Mouse (Mus musculus) brain, adult 10 weeks (tissue): Measurements from ENCODE around the gene Rad54l. TPM values are rescaled to one million over a fixed set of nuclear protein-coding genes. Genes with fewer than 3 reads are reported as not detected.

ENCODE experiments used
- polyA plus RNA-seq: library from polyadenylated mRNA; stranded (reverse); fragments of 350-450 nt; fragmentation: Illumina TruSeq; extraction: RNeasy Lipid Tissue Mini Kit (QIAGEN cat#74804); gene quantifications from one replicate; pipeline ENCODE4 v1.2.3, GENCODE M21; 2015; ENCODE audit warnings: low read depth, low replicate concordance

Rad54l gene
- 0.70 TPM for polyA plus RNA-seq

DNA sequence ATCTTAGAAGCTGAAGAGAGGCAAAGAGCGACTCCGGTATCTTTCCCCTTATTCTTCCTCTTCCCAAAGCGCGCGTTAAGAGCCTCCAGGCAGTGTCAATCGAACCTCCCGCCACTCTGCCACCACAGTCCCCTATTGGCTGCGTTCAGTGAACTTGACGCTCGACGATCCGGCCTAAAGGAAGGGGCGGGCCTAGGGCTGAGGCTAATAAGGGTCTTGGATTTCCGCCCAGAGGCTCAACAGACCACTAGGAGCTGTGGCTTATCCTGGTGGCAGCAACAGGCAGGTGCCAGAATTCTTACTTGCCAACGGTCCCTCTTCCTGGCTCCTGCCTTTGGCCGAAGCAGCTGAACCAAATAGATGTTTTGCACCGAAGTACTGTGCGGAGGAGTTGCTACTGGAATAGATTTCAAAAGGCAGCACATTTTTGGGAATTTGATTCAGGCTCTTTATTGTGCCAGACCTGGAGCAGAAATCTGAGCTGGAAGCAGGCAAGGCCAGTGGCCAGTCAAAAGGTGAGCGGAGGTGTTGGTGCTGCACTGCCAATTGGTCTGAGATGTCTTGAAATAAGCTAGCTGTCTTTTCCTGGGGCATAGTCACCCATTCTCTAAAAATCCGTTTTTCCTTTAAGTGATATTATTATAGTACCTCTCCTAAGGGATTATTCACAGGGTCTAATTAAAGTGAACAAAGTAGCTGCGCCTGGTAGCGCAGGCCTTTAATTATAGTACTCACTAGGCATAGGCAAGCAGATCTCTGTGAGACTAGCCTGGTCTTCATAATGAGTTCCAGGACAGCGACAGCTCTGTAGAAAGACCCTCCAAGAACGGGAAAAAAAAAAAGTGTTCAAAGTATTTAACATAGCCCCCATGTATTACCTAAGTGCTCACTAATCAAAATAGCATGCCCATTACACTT, at the start of gene Rad54l, which contains the start of gene Pomgnt1:
Rad54l (minus strand) TSS at position 89 of the 918 bp plus-strand sequence.
Pomgnt1 (plus strand) TSS at position 239 of the 918 bp plus-strand sequence.

DNA sequence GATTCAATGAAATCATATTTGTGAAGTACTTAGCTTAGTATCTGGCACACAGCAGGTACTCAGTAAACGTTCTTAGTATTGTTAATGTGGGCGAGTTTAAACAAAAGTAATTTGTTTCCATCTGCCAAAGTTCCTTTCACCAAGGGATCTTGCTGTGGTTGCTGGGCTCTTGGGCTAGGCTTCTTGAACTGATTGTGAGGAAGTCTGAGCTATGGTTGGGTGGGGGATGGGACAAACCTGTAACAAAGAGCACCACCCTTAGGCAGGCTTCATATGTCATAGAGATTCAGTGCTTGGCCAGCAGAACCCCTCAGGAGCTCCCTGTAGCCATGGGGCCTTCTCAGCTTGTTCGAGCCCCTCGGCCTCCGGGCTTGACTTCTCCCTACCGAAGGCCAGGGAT, 49.6 kb upstream of the Rad54l start, which contains the start of the genes 1700042G07Rik and Gm49337:
1700042G07Rik (plus strand) TSS at position 301 of the 400 bp plus-strand sequence.
Gm49337 (plus strand) TSS at position 313 of the 400 bp plus-strand sequence.

GRCm38 (mm10) chr4:116167404-116167803, 43.9 kb upstream of the Rad54l start, which contains the start of gene Tspan1:
Gene Tspan1 (minus strand): TSS chr4:116167601.

DNA sequence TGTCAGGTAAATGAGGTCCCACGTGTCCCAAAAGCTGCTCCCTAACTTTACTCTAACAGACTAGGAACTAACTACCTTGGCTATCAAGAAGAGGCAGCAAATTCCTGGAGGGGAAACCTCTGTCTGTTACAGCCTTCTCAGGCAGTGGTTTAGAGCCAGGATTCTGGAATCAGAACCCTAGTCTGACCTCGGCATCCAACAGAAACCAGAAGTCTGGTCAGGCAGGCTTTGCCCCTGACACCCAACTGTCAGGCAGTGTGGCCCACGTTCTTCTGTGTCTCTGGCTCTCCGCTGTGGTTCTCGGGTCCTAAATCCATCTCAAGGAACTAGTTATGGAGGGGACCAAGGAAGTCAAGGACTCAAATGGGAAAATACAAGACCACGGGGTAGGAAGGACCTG, 27.7 kb upstream of the Rad54l start, which contains the start of gene Lurap1:
Lurap1 (minus strand) TSS at position 101 of the 400 bp plus-strand sequence.

GRCm38 (mm10) chr4:116074861-116075620, 48.4 kb downstream of the Rad54l start, which contains the start of the genes Uqcrh and Lrrc41:
Gene Uqcrh (minus strand): TSS chr4:116075071.
Gene Lrrc41 (plus strand): TSS chr4:116075269.

DNA sequence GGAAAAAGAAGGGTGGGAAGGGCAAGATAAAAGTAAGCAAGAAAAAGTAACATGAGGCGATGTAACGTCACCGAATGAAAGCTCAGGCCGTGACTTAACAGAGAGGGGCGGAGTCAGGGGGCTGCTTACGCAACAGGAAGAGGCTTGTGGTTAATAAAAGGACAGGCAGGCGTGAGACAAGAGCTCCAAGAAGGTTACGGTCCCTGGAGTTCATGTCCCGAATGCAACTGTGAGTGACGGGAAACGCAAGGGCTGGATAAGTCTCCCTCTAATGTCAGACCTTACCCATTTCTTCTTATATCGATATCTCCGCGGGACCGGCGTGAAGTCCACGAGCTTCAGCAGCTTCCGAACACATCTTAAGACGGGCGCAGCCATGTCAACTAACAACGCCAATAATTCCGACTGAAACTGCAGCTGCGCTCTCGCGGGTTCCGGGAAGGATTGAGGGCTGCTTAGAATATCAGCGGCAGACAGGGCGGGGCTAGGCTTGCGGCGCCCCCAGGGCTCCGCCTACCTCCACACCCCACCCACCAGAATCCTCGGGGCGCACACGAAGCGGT, 70.0 kb downstream of the Rad54l start, which contains the start of gene Nsun4:
Nsun4 (minus strand) TSS at position 478 of the 563 bp plus-strand sequence.

Other genes with a start within 250 kb of the Rad54l start
- gene Kncn, start 239.3 kb downstream of the Rad54l start, polyA plus RNA-seq, result 0.28 TPM
- gene 6430628N08Rik, start 233.0 kb downstream of the Rad54l start, polyA plus RNA-seq, result 0.28 TPM
- 0.31 TPM for gene Dmbx1, start 183.8 kb downstream of the Rad54l start, polyA plus RNA-seq
- gene Faah, start 105.8 kb downstream of the Rad54l start, polyA plus RNA-seq, result 71.7 TPM
- gene Nsun4, start 69.8 kb downstream of the Rad54l start, polyA plus RNA-seq, result 12.3 TPM
- 1,361 TPM for gene Uqcrh, start 48.6 kb downstream of the Rad54l start, polyA plus RNA-seq
- gene Lrrc41, start 48.4 kb downstream of the Rad54l start, polyA plus RNA-seq, result 27.0 TPM
- 75.8 TPM for gene Pomgnt1, start 150 bp upstream of the Rad54l start, polyA plus RNA-seq
- gene Lurap1, start 27.6 kb upstream of the Rad54l start, polyA plus RNA-seq, result 12.5 TPM
- not detected for gene Tspan1, start 43.9 kb upstream of the Rad54l start, polyA plus RNA-seq
- gene 1700042G07Rik, start 49.7 kb upstream of the Rad54l start, polyA plus RNA-seq, result not detected
- gene Gm49337, start 49.7 kb upstream of the Rad54l start, polyA plus RNA-seq, result not detected
- gene Pik3r3, start 97.9 kb upstream of the Rad54l start, polyA plus RNA-seq, result 37.6 TPM